Mouse (Mus musculus) lung, embryonic 14.5 days (tissue): ENCODE data around the gene Zfp747. TPM values are rescaled to one million over a fixed set of nuclear protein-coding genes. Genes with fewer than 3 reads are reported as not detected.
"Not testable (repeated sequence)": the region's sequence is repeated elsewhere in the genome, so short reads cannot be mapped to it uniquely, and the experiment has no call there.

Experiments
- ATAC-seq: fragments of 200-750 bp; cut with Nextera tagmentation; 2 replicates; pipeline ENCODE4 v1.8.0; 2017; ENCODE audit warnings: mild to moderate bottlenecking, moderate TSS enrichment, moderate library complexity; ENCODE audit not compliant: insufficient read depth
- DNase-seq: peaks from one replicate; pipeline ENCODE4 v3.0.0-alpha.2; 2015
- H3K27ac ChIP-seq: fragments of 300-500 bp; sonication (generic); 2 replicates; pipeline ENCODE4 v1.5.1; 2014; ENCODE audit warnings: low read depth, mild to moderate bottlenecking, moderate library complexity
- H3K27me3 ChIP-seq: fragments of 300-500 bp; sonication (generic); 2 replicates; pipeline ENCODE4 v1.6.1; 2014; ENCODE audit warnings: low read length, control low read depth; ENCODE audit not compliant: insufficient read depth
- H3K36me3 ChIP-seq: fragments of 300-500 bp; sonication (generic); 2 replicates; pipeline ENCODE4 v1.6.1; 2014; ENCODE audit warnings: control low read depth; ENCODE audit not compliant: insufficient read depth
- H3K4me1 ChIP-seq: fragments of 300-500 bp; sonication (generic); 2 replicates; pipeline ENCODE4 v1.6.1; 2014; ENCODE audit warnings: antibody characterized with exemption, control low read depth; ENCODE audit not compliant: insufficient read depth
- H3K4me2 ChIP-seq: fragments of 300-500 bp; sonication (generic); 2 replicates; pipeline ENCODE4 v1.6.1; 2014; ENCODE audit warnings: mild to moderate bottlenecking
- H3K4me3 ChIP-seq: fragments of 300-500 bp; sonication (generic); 2 replicates; pipeline ENCODE4 v1.5.1; 2014; ENCODE audit warnings: low read depth, low read length
- H3K9ac ChIP-seq: fragments of 300-500 bp; sonication (generic); 2 replicates; pipeline ENCODE4 v1.6.1; 2014
- H3K9me3 ChIP-seq: fragments of 300-500 bp; sonication (generic); 2 replicates; pipeline ENCODE4 v1.6.1; 2016; ENCODE audit warnings: low read depth, low read length, control low read depth
- CTCF ChIP-seq: IDR thresholded peaks from 2 replicates; pipeline ENCODE4 v1.5.1; 2016; ENCODE audit warnings: antibody characterized with exemption, low read depth
- WGBS: fragments of 180-500 bp; shearing (Covaris S2); extraction: QIAGEN DNeasy Blood & Tissue Kit; methylation state at CpG from one replicate; pipeline ENCODE4 v1.1.7; 2014; 5-methylcytosine and 5-hydroxymethylcytosine counted together
- polyA plus RNA-seq: library from polyadenylated mRNA; unstranded; fragments of >200 nt; fragmentation: Nextera tagmentation; extraction: Ambion mirVana; gene quantifications from 2 replicates; pipeline ENCODE4 v1.2.1, GENCODE M21; 2014

Gene Zfp747
- polyA plus RNA-seq, 1 experiment from 2014 or later, result 8.5 TPM

- no peak overlapping the region for H3K4me2 ChIP-seq
- no peak for DNase-seq
- TF ChIP-seq CTCF, result no peak
- peaks cover 28% of the 10 kb centered on the region for H3K36me3 ChIP-seq
- no peaks in the 10 kb centered on the region for H3K27me3 ChIP-seq
- 94% methylated on average over 7 of the region's 7 CpGs for WGBS
- no peaks in the 10 kb centered on the region for H3K9me3 ChIP-seq
- no peak overlapping the region for H3K9ac ChIP-seq
- H3K4me3 ChIP-seq, result no peak overlapping the region
- no peak for ATAC-seq
- H3K4me1 ChIP-seq, result 0 out of 2 replicates have a peak, but pooled peaks cover 4% of the 10 kb centered on the region
- no peak overlapping the region for H3K27ac ChIP-seq
These were observed 33.0 kb downstream of the Zfp747 start for GRCm38 (mm10) chr7:127342888-127343287.

DNA sequence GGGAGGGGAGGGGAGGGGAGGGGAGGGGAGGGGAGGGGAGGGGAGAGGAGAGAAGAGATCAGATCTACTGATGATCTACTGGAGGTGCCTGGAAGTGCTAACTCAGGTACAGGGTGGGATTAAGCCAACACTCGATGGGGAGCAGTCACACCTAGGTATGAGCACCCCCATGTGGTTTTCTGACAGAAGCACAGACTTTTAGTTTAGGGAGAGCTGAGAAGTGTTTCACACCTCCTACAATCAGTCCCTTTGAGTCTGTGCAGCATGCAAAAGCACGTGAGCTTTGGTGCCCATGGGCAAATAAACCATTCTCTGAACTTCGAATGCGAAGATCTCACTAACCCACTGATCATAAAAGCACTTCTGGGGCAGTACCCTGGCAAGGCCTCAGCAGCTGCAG lies 33.5 kb downstream of the Zfp747 start:
- Histone ChIP-seq H3K4me1 (0 out of 2 replicates have a peak, but pooled peaks cover 4% of the 10 kb centered on the region), H3K27ac (no peak overlapping the region), H3K4me2 (no peak overlapping the region), H3K9ac (no peak overlapping the region), H3K4me3 (no peak overlapping the region), H3K9me3 (no peaks in the 10 kb centered on the region), H3K36me3 (peaks cover 28% of the 10 kb centered on the region), H3K27me3 (no peaks in the 10 kb centered on the region)
- TF ChIP-seq CTCF, result 0 out of 2 replicates have a peak, but pooled peaks have one; percentile 18
- 53% methylated on average over 4 of the region's 4 CpGs for WGBS
- DNase-seq (no peak), ATAC-seq (no peak)

DNA sequence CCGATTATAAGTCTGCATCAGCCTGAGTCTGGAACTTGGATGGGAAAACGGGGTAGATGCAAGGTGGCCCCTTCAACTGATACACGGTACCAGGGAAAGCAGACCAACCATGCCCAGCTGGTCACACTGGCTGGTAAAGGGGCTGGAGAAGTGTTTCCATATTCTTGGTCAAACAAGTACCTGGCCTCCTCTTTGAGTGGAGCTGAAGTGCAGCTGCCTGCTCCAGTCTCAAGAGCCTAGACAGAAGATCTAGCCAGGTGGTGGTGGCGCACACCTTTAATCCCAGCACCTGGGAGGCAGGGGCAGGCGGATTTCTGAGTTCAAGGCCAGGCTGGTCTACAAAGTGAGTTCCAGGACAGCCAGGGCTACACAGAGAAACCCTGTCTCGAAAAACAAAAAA lies 34.0 kb downstream of the Zfp747 start:
- not testable (repeated sequence) for H3K9me3 ChIP-seq, H3K4me2 ChIP-seq, H3K9ac ChIP-seq, H3K4me1 ChIP-seq, DNase-seq, H3K27ac ChIP-seq, H3K4me3 ChIP-seq, H3K27me3 ChIP-seq, ATAC-seq
- 91% methylated on average over 6 of the region's 6 CpGs for WGBS
- H3K36me3 ChIP-seq, result peaks cover 28% of the 10 kb centered on the region

- WGBS, result 98% methylated on average over 8 of the region's 8 CpGs
- ATAC-seq, result no peak
- H3K9ac ChIP-seq, result no peak overlapping the region
- H3K27ac ChIP-seq, result no peak overlapping the region
- DNase-seq, result no peak
- H3K4me1 ChIP-seq, result no peaks in the 10 kb centered on the region
- no peaks in the 10 kb centered on the region for H3K9me3 ChIP-seq
- H3K27me3 ChIP-seq, result no peaks in the 10 kb centered on the region
- no peak overlapping the region for H3K4me3 ChIP-seq
- no peak for TF ChIP-seq CTCF
- no peak overlapping the region for H3K4me2 ChIP-seq
- H3K36me3 ChIP-seq, result peaks cover 28% of the 10 kb centered on the region
These were observed 34.5 kb downstream of the Zfp747 start for GRCm38 (mm10) chr7:127341356-127341755.

DNA sequence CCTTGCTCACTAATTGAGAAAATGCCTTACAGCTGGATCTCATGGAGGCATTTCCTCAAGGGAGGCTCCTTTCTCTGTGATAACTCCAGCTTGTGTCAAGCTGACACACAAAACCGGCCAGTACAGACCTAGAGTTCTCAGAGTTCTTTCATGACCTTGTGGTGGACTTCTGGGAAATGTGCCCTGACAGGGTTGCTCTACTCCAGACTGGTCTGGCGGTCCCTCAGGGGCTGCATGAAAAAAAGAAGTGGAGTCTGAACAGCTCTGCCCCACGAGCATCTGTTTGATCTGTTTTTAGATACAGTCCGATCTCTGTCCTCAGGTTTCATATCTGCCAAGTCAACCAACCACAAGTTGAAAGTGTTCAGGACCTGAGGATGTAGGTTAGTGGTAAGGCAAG lies 38.2 kb downstream of the Zfp747 start:
- H3K4me3 ChIP-seq, result no peak overlapping the region
- no peaks in the 10 kb centered on the region for H3K27me3 ChIP-seq
- no peak overlapping the region for H3K4me2 ChIP-seq
- H3K9me3 ChIP-seq, result no peaks in the 10 kb centered on the region
- H3K27ac ChIP-seq, result no peak overlapping the region
- H3K4me1 ChIP-seq, result no peaks in the 10 kb centered on the region
- H3K36me3 ChIP-seq, result peaks cover 12% of the 10 kb centered on the region
- H3K9ac ChIP-seq, result no peak overlapping the region
- 63% methylated on average over 4 of the region's 4 CpGs for WGBS
- TF ChIP-seq CTCF, result no peak
- DNase-seq (no peak), ATAC-seq (no peak)

DNA sequence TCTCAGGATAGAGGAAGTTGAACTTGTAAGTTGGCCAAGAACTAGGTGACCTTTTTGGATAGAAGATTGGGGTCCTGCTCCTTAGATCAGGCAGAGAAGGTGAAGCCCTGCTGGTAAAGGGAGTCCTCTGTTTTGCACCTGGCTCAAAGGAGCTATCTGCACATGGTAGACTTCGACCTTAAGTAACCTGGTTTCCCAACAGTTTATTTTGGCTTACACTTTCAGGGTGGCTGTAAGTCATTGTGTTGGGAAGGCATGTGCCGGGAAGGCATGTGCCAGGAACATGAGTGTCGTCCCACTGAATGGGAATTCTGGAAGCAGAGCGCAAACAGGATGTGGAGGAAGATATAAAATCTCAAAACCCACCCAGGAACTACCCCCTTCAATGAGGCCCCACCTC lies 40.2 kb downstream of the Zfp747 start:
- TF ChIP-seq CTCF, result no peak

GRCm38 (mm10) chr7:127333240-127333639 lies 42.6 kb downstream of the Zfp747 start:
- Histone ChIP-seq H3K4me2 (no peak overlapping the region), H3K36me3 (no peaks in the 10 kb centered on the region), H3K9ac (no peak overlapping the region), H3K4me3 (no peak overlapping the region), H3K4me1 (no peaks in the 10 kb centered on the region), H3K27me3 (no peaks in the 10 kb centered on the region), H3K9me3 (no peaks in the 10 kb centered on the region), H3K27ac (no peak overlapping the region)
- TF ChIP-seq CTCF, result no peak
- ATAC-seq, result no peak
- 78% methylated on average over 6 of the region's 6 CpGs for WGBS
- DNase-seq, result no peak

More for the DNA sequence above, 40.2 kb downstream of the Zfp747 start:
- no peaks in the 10 kb centered on the region for H3K9me3 ChIP-seq
- H3K9ac ChIP-seq, result no peak overlapping the region
- ATAC-seq (no peak), DNase-seq (no peak)
- H3K27ac ChIP-seq, result no peak overlapping the region
- H3K4me3 ChIP-seq, result no peak overlapping the region
- H3K36me3 ChIP-seq, result no peaks in the 10 kb centered on the region
- WGBS, result 66% methylated on average over 4 of the region's 4 CpGs
- no peaks in the 10 kb centered on the region for H3K27me3 ChIP-seq
- H3K4me1 ChIP-seq, result no peaks in the 10 kb centered on the region
- H3K4me2 ChIP-seq, result no peak overlapping the region

DNA sequence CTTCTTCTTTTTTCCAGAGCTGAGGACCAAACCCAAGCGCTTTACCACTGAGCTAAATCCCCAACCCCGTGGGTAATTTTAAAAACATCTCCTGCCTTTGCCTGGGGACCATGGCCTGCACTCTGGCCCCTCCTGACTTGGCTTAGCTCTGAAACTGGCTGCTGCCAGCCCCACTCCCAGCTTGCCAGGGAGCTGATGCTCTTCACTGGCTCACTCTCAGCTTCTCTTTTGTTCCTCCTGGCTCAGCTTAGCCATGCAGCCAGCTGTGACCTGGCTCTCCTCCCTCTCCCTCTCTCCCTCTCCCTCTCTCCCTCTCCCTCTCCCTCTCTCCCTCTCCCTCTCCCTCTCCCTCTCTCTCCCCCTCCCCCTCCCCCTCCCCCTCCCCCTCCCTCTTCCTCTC lies 49.2 kb downstream of the Zfp747 start:
- ATAC-seq, result no peak
- Histone ChIP-seq H3K9ac (no peak overlapping the region), H3K4me3 (no peak overlapping the region), H3K27ac (no peak overlapping the region), H3K9me3 (no peaks in the 10 kb centered on the region), H3K27me3 (no peaks in the 10 kb centered on the region), H3K4me2 (no peak overlapping the region), H3K4me1 (no peaks in the 10 kb centered on the region), H3K36me3 (no peaks in the 10 kb centered on the region)
- no peak for DNase-seq
- TF ChIP-seq CTCF, result no peak
- WGBS, result 57% methylated on average over 2 of the region's 2 CpGs
